Mouse (Mus musculus) embryonic fibroblast, embryonic 13.5 days (primary cell): ENCODE measurements around the gene Unc119. TPM values are rescaled to one million over a fixed set of nuclear protein-coding genes. Genes with fewer than 3 reads are reported as not detected.
A peak's percentile ranks its signal among the peaks of the same experiment; 100 is the strongest.

ENCODE experiments used
- H3K27ac ChIP-seq: 2 replicates; pipeline ENCODE4 v1.5.1; 2012; ENCODE audit warnings: low read length, control low read depth, inconsistent platforms; ENCODE audit not compliant: insufficient read depth
- H3K4me1 ChIP-seq: 2 replicates; pipeline ENCODE4 v1.6.1; 2011; ENCODE audit warnings: low read length; ENCODE audit not compliant: control insufficient read depth, insufficient read depth
- H3K4me3 ChIP-seq: 2 replicates; pipeline ENCODE4 v1.5.1; 2011; ENCODE audit warnings: mild to moderate bottlenecking, control low read depth, low read length; ENCODE audit not compliant: insufficient read depth
- CTCF ChIP-seq: IDR thresholded peaks from 2 replicates; pipeline ENCODE4 v1.5.1; 2011; ENCODE audit warnings: mild to moderate bottlenecking, control low read depth, low read length, moderate library complexity, borderline replicate concordance; ENCODE audit not compliant: insufficient read depth
- POLR2A ChIP-seq: IDR thresholded peaks from 2 replicates; pipeline ENCODE4 v1.6.1; 2011; ENCODE audit warnings: low read depth, mild to moderate bottlenecking, control low read depth, low read length, moderate library complexity
- polyA plus RNA-seq: library from polyadenylated mRNA; stranded (reverse); fragments of >200 nt; gene quantifications from 2 replicates; pipeline ENCODE4 v1.2.4, GENCODE M21; 2011; ENCODE audit warnings: low read depth; ENCODE audit not compliant: missing spikeins, insufficient read length

The Unc119 gene
- polyA plus RNA-seq, 1 experiment, result 19.2 TPM

- Histone ChIP-seq H3K4me1 (no peaks in the 10 kb centered on the region), H3K4me3 (no peak within 1 kb of the TSS), H3K27ac (no peak within 1 kb of the TSS)
- TF ChIP-seq POLR2A (peak; percentile 18; the same call in 1 of the 2 replicates), CTCF (no peak)
These were observed 20.4 kb upstream of the Unc119 start, which contains the start of gene Aldoc for GRCm38 (mm10) chr11:78322860-78323259. Aldoc (plus strand) TSS chr11:78322968.

- TF ChIP-seq CTCF, result no peak
- no peak for TF ChIP-seq POLR2A
These were observed 19.1 kb upstream of the Unc119 start for GRCm38 (mm10) chr11:78324000-78324785.

GRCm38 (mm10) chr11:78324965-78325364 is 18.3 kb upstream of the Unc119 start:
- Histone ChIP-seq H3K4me3 (no peak overlapping the region), H3K27ac (no peak overlapping the region), H3K4me1 (no peaks in the 10 kb centered on the region)
- TF ChIP-seq CTCF (no peak), POLR2A (no peak)

More at GRCm38 (mm10) chr11:78324000-78324785, 19.1 kb upstream of the Unc119 start:
- H3K4me1 ChIP-seq, result no peaks in the 10 kb centered on the region
- no peak overlapping the region for H3K4me3 ChIP-seq
- no peak overlapping the region for H3K27ac ChIP-seq

GRCm38 (mm10) chr11:78327215-78327614 is 16.1 kb upstream of the Unc119 start:
- TF ChIP-seq POLR2A (no peak), CTCF (no peak)
- no peak overlapping the region for H3K4me3 ChIP-seq

GRCm38 (mm10) chr11:78327634-78328511 is 15.4 kb upstream of the Unc119 start, which contains the start of gene Pigs:
Pigs (plus strand) TSS chr11:78328415.
- H3K4me1 ChIP-seq, result no peaks in the 10 kb centered on the region
- TF ChIP-seq CTCF, result no peak
- peak; percentile 80 for TF ChIP-seq POLR2A
- no peak within 1 kb of the TSS for H3K27ac ChIP-seq
- peak within 1 kb of the TSS; percentile 64 for H3K4me3 ChIP-seq

More at GRCm38 (mm10) chr11:78327215-78327614, 16.1 kb upstream of the Unc119 start:
- H3K27ac ChIP-seq, result no peak overlapping the region
- H3K4me1 ChIP-seq, result no peaks in the 10 kb centered on the region

- no peaks in the 10 kb centered on the region for H3K4me1 ChIP-seq
- TF ChIP-seq CTCF (no peak), POLR2A (no peak)
- H3K4me3 ChIP-seq, result peak overlapping the region; percentile 64
- H3K27ac ChIP-seq, result no peak overlapping the region
These were observed 14.7 kb upstream of the Unc119 start for GRCm38 (mm10) chr11:78328512-78329056.

GRCm38 (mm10) chr11:78332676-78333075 is 10.6 kb upstream of the Unc119 start:
- H3K27ac ChIP-seq, result no peak overlapping the region
- no peak overlapping the region for H3K4me3 ChIP-seq
- no peaks in the 10 kb centered on the region for H3K4me1 ChIP-seq
- TF ChIP-seq POLR2A (no peak), CTCF (no peak)

- Histone ChIP-seq H3K4me1 (no peaks in the 10 kb centered on the region), H3K27ac (no peak overlapping the region), H3K4me3 (no peak overlapping the region)
- TF ChIP-seq CTCF (no peak), POLR2A (no peak)
These were observed 9.3 kb upstream of the Unc119 start for GRCm38 (mm10) chr11:78333992-78334391.

- H3K27ac ChIP-seq, result no peak overlapping the region
- H3K4me3 ChIP-seq, result no peak overlapping the region
- TF ChIP-seq CTCF (no peak), POLR2A (no peak)
- no peaks in the 10 kb centered on the region for H3K4me1 ChIP-seq
These were observed 6.2 kb upstream of the Unc119 start for GRCm38 (mm10) chr11:78337040-78337439.
